Mouse (Mus musculus) neutrophil, adult 5-6 weeks (primary cell): Measurements from ENCODE around the gene Nav2. TPM values are rescaled to one million over a fixed set of nuclear protein-coding genes. Genes with fewer than 3 reads are reported as not detected.

Experiments used
- ATAC-seq: fragments of 151-379, 151-347 bp; 2 replicates; pipeline ENCODE4 v1.8.0; 2017; ENCODE audit warnings: mild to moderate bottlenecking, moderate TSS enrichment; ENCODE audit not compliant: insufficient number of reproducible peaks, poor library complexity, low FRiP score, severe bottlenecking; ENCODE audit errors: extremely low read depth
- total RNA-seq: library from RNA; stranded (forward); fragments of 200-1000 nt; gene quantifications from 2 replicates; pipeline ENCODE4 v1.2.3, GENCODE M21; 2017

Gene Nav2
- total RNA-seq, 1 experiment from 2014 or later, result 3.1 TPM

- no peak for ATAC-seq
These were observed 434.6 kb downstream of the Nav2 start for GRCm38 (mm10) chr7:49343081-49343600.

GRCm38 (mm10) chr7:49343752-49344484 lies 435.4 kb downstream of the Nav2 start:
- no peak for ATAC-seq

GRCm38 (mm10) chr7:49347338-49348272 lies 439.1 kb downstream of the Nav2 start:
- no peak for ATAC-seq

GRCm38 (mm10) chr7:49348636-49349035 lies 440.1 kb downstream of the Nav2 start:
- no peak for ATAC-seq

GRCm38 (mm10) chr7:49350321-49351007 lies 441.9 kb downstream of the Nav2 start:
- no peak for ATAC-seq

- ATAC-seq, result no peak
These were observed 443.2 kb downstream of the Nav2 start for GRCm38 (mm10) chr7:49351596-49352258.

- ATAC-seq, result no peak
These were observed 449.1 kb downstream of the Nav2 start for GRCm38 (mm10) chr7:49357441-49358165.

GRCm38 (mm10) chr7:49359120-49359519 lies 450.6 kb downstream of the Nav2 start:
- no peak for ATAC-seq

GRCm38 (mm10) chr7:49360597-49360996 lies 452.1 kb downstream of the Nav2 start:
- ATAC-seq, result no peak

GRCm38 (mm10) chr7:49361465-49362090 lies 453.1 kb downstream of the Nav2 start:
- no peak for ATAC-seq

- no peak for ATAC-seq
These were observed 456.1 kb downstream of the Nav2 start for GRCm38 (mm10) chr7:49364486-49365162.

GRCm38 (mm10) chr7:49368590-49368989 lies 460.1 kb downstream of the Nav2 start:
- no peak for ATAC-seq

GRCm38 (mm10) chr7:49369006-49369405 lies 460.5 kb downstream of the Nav2 start:
- no peak for ATAC-seq

- no peak for ATAC-seq
These were observed 461.4 kb downstream of the Nav2 start for GRCm38 (mm10) chr7:49369809-49370473.

GRCm38 (mm10) chr7:49371345-49371744 lies 462.8 kb downstream of the Nav2 start:
- ATAC-seq, result no peak

- no peak for ATAC-seq
These were observed 463.5 kb downstream of the Nav2 start for GRCm38 (mm10) chr7:49371972-49372371.

- ATAC-seq, result no peak
These were observed 464.7 kb downstream of the Nav2 start for GRCm38 (mm10) chr7:49373173-49373572.
